Mouse (Mus musculus): ENCODE measurements at regions not wholly inside any gene's neighbourhood (a gene's known extent, or its start where the extent isn't known, plus 50 kb on each side); places are given as distances from the start of the nearest gene placed in this dataset.
"Not testable (repeated sequence)": the region's sequence is repeated elsewhere in the genome, so short reads cannot be mapped to it uniquely, and the experiment has no call there.

DNA sequence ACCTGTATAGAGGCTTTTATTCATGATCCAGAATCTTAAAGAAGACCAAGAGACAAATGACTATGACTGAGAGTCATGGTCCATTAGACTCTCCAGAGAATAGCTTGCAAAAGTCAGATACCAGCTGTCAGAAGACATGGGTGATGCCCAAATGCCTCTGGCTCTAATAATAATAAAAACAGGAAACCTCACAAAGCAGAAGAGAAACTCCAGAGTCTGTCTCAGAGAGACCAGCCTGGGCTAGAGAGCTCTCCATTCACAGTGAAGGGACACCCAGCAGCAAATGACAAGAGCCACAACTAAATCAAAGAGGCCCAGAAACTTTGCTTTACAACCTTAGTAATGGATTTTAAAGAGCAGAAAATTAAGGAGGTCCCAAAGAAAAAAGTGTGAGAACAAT is 365.0 kb upstream of the Zfp703 start:
- in situ Hi-C loops (cut with MboI; ENCODE audit: low pct_unique_long_range_greater_than_20kb in 1 of 2, low sequenced_read_pairs in 2 of 2, unreplicated experiment in 1 of 2) = no loop called here

GRCm38 (mm10) chr8:26622311-26623052 is 354.6 kb upstream of the Zfp703 start:
- in situ Hi-C loops (cut with MboI; ENCODE audit: low pct_unique_long_range_greater_than_20kb in 1 of 2, low sequenced_read_pairs in 2 of 2, unreplicated experiment in 1 of 2) = no loop called here

GRCm38 (mm10) chr8:26626186-26626585 is 350.9 kb upstream of the Zfp703 start:
- in situ Hi-C loops (cut with MboI; ENCODE audit: low pct_unique_long_range_greater_than_20kb in 1 of 2, low sequenced_read_pairs in 2 of 2, unreplicated experiment in 1 of 2) = no loop called here

DNA sequence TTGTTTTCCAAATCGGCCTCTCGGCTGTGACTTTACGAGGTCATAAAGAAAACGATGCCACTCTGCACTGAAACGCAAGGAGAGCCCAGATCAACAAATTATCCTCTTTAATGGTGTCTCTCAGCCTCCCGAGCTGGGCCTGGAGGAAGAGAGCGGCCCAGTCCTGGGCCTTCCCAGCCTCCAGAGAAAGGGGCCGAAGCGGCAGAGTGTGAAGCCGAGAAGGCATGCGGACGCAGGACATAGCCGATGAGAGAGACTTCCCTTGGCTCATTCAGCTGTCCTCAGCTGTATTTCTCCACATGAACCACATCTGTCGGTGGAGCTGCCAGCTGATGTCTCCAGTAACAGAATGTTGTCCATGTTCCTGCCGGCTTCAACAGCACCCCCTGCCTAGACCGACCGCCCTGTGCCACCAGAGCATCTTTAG is 350.5 kb upstream of the Zfp703 start:
- in situ Hi-C loops (cut with MboI; ENCODE audit: low pct_unique_long_range_greater_than_20kb in 1 of 2, low sequenced_read_pairs in 2 of 2, unreplicated experiment in 1 of 2) = no loop called here

DNA sequence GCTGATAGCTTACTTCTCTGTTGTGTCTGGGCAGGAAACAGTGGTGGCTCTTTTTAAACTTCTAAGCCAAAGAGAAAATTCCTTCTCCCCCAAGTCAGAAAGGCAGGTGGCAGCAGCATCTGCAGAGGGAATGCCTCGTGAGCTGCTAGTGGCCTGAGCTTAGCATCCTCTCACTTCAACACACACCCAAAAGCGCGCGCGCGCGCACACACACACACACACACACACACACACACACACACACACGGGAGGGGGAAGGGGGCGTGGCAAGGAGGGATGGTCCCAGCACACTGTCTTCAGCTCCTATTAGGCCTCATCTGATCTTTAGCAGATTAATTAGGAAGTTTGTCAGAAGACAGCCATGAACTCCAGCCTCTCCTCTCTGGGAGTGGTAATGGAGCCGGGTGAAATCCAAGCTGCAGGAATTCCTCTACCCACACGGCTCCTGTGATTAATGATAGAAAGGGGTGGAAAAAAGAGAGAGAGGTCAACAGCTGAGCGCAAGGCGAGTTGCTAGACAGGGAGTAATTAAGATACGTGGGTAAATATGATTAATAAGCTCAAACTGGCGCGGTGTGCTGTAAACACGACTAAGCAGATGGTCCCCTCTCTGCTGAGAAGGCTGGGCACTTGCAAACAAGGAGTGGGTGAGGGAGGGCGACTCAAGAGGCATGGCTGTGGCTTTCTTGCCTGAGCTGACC is 349.8 kb upstream of the Zfp703 start:
- in situ Hi-C loops (cut with MboI; ENCODE audit: low pct_unique_long_range_greater_than_20kb in 1 of 2, low sequenced_read_pairs in 2 of 2, unreplicated experiment in 1 of 2) = no loop called here

- in situ Hi-C loops (cut with MboI; ENCODE audit: low pct_unique_long_range_greater_than_20kb in 1 of 2, low sequenced_read_pairs in 2 of 2, unreplicated experiment in 1 of 2) = no loop called here
These were observed 346.6 kb upstream of the Zfp703 start for GRCm38 (mm10) chr8:26630544-26630943.

DNA sequence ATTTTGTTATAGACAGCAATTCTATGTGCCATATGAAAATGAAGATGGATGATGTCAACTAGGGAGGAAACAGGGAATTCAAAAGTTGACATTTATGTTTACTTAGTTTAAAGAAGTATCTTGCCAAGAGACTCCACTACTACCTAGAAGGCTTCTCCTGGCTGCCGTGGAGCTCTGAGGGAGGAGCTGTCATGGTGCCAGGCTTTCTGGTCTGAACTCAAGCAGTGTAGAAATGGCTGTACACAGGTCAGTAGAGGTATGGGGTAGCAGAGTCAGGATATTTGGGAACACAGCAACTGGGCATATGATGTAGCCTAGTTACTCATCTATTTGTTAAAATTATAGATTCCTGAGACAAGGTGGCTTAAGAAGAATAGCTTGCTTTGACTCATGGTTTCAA is 341.4 kb upstream of the Zfp703 start:
- in situ Hi-C loops (cut with MboI; ENCODE audit: low pct_unique_long_range_greater_than_20kb in 1 of 2, low sequenced_read_pairs in 2 of 2, unreplicated experiment in 1 of 2) = no loop called here

DNA sequence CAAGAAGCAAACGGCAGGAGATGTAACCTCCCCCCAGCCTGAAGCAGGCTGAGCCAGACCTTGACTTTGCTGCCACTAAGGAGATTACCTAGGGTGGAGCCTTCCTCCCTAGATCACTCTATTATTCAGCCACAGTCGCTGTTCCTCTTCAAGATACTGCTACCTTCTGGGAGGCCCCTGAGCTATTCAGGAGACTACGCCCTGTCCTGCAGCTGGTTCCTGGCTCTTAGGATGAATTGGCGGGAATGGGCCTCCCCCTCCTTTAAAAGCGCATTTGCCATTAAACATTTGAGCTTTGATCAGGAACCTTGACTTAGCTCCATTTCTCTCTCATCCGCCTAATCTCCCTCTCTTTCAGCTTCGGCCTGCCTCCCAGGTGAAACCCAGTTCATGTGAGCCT is 331.8 kb upstream of the Zfp703 start:
- in situ Hi-C loops (cut with MboI; ENCODE audit: low pct_unique_long_range_greater_than_20kb in 1 of 2, low sequenced_read_pairs in 2 of 2, unreplicated experiment in 1 of 2) = not testable (repeated sequence)

- in situ Hi-C loops (cut with MboI; ENCODE audit: low pct_unique_long_range_greater_than_20kb in 1 of 2, low sequenced_read_pairs in 2 of 2, unreplicated experiment in 1 of 2) = no loop called here
These were observed 326.8 kb upstream of the Zfp703 start for GRCm38 (mm10) chr8:26650287-26650686.

GRCm38 (mm10) chr8:26655897-26656296 is 321.2 kb upstream of the Zfp703 start:
- in situ Hi-C loops (cut with MboI; ENCODE audit: low pct_unique_long_range_greater_than_20kb in 1 of 2, low sequenced_read_pairs in 2 of 2, unreplicated experiment in 1 of 2) = no loop called here

- in situ Hi-C loops (cut with MboI; ENCODE audit: low pct_unique_long_range_greater_than_20kb in 1 of 2, low sequenced_read_pairs in 2 of 2, unreplicated experiment in 1 of 2) = no loop called here
These were observed 320.6 kb upstream of the Zfp703 start for GRCm38 (mm10) chr8:26656310-26657075.

DNA sequence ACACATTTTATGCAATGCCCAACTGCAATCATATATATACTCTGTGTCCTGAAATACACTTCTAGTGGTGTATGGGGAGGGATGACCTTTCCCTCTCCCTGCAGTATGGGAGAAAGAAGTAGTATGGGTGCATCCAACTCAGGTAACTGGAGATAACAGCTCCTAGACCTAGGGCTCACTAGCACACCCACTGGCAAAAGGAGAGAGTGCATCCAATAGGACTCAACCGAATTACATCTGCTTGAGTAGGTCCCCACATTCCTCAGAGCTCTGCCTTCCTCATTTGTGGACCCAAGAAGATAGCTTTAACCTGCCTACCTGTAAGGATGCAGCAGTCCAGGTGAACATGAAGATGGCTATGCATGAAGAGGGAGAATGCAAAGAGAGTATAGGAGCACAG is 317.7 kb upstream of the Zfp703 start:
- in situ Hi-C loops (cut with MboI; ENCODE audit: low pct_unique_long_range_greater_than_20kb in 1 of 2, low sequenced_read_pairs in 2 of 2, unreplicated experiment in 1 of 2) = no loop called here

DNA sequence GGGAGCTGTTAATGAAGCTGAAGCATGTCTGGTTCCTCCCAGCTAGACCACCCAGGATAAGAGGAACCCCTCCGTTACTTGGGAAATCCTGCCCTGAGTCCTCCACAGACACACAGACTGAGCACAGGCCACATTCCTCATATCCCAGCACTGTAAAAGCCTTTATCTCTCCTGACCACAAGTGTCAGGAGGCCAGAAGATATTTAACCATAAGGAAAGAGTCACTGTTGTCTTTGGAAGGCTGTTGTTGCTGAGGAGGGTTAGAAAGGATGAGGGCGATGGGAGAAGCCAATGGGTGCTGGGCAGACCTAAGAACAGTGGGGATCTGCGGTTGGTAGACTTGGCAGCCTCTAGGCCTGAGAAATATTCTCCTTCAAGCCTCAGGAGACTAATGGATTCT is 307.6 kb upstream of the Zfp703 start:
- in situ Hi-C loops (cut with MboI; ENCODE audit: low pct_unique_long_range_greater_than_20kb in 1 of 2, low sequenced_read_pairs in 2 of 2, unreplicated experiment in 1 of 2) = no loop called here

- in situ Hi-C loops (cut with MboI; ENCODE audit: low pct_unique_long_range_greater_than_20kb in 1 of 2, low sequenced_read_pairs in 2 of 2, unreplicated experiment in 1 of 2) = no loop called here
These were observed 304.4 kb upstream of the Zfp703 start for GRCm38 (mm10) chr8:26672486-26673395.

DNA sequence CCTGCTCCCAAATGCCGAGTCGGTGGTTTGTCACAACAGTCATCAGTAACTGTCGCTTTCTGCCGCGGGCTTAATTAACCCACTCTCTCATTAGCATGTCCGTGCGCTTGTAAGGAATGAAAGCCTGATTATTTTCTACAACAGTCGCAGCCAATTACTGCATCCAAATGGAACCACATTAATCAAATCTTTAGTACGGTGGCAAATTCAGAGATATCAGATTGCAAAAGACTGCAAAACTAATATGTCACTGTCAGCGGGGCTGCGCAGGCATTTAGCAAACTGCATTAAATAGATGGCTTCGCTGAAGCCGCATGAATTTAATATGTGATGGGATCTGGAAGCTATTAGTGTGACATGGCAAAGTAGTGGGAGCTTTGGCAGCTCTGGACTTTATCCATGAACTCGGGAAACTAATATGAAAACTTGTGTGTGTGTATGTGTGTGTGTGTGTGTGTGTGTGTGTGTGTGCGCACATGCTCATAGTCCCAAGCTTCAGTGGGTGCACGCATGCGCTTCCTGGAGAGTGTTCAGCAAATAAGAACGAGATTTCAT is 299.5 kb upstream of the Zfp703 start:
- in situ Hi-C loops (cut with MboI; ENCODE audit: low pct_unique_long_range_greater_than_20kb in 1 of 2, low sequenced_read_pairs in 2 of 2, unreplicated experiment in 1 of 2) = no loop called here

DNA sequence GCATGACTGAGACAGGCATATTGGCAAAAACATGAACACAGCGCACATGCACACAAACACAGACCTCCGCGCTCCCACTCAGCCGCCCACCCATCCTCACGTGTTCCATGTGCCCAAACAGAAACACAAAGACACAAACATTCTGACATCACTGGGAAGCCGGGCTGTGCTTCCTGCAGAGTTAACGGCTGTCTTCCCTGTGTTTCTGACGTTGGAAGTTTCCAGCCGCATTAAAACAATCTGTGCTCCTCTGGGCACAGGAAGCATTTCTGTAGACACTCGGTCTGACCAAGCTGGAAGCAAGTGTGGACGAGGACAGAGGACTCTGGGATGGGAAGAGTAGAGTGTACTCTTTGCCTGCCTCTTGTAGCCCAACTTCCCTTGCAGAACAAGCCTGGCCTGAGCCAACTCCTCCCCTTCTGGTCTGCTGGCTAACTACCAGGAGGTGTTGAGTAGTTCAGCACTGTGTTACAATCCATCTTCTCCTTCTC is 296.2 kb upstream of the Zfp703 start:
- in situ Hi-C loops (cut with MboI; ENCODE audit: low pct_unique_long_range_greater_than_20kb in 1 of 2, low sequenced_read_pairs in 2 of 2, unreplicated experiment in 1 of 2) = no loop called here

DNA sequence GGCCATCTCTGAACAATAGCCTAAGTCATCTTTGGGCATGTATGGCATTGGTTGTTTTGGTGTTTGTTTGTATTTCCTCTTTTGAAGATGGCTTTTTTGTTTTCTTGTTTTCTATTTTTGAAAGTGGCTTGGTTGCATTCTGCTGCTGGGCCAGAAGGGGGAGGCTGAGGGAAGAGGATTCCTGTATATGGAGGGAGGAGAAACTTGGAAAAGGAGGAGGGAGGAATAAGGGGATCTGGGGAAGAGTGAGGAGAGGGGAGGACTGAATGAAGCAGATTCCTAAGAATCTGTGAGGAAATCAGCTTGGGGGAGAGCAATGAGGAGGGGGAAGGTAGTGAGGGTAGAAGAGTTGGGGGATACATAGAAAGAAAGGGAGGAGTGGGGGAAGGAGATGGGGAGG is 290.0 kb upstream of the Zfp703 start:
- in situ Hi-C loops (cut with MboI; ENCODE audit: low pct_unique_long_range_greater_than_20kb in 1 of 2, low sequenced_read_pairs in 2 of 2, unreplicated experiment in 1 of 2) = no loop called here

- in situ Hi-C loops (cut with MboI; ENCODE audit: low pct_unique_long_range_greater_than_20kb in 1 of 2, low sequenced_read_pairs in 2 of 2, unreplicated experiment in 1 of 2) = no loop called here
These were observed 289.1 kb upstream of the Zfp703 start for GRCm38 (mm10) chr8:26688035-26688434.

Data from mouse embryonic stem cell (cell line).